Mouse (Mus musculus): ENCODE measurements around the gene Arfgap1.

Arfgap1 gene

GRCm38 (mm10) chr2:180967010-180967763, at the start of gene Arfgap1:
Arfgap1 (plus strand) TSS chr2:180967225.
- TF ChIP-seq GATA4 (IDR thresholded peaks at IDR 0.05; ENCODE audit: insufficient replicate concordance, low read length), result peak; percentile 67; the same call in 1 of the 2 replicates

- no peak for TF ChIP-seq GATA4 (IDR thresholded peaks at IDR 0.05; ENCODE audit: insufficient replicate concordance, low read length)
Measured at GRCm38 (mm10) chr2:180919913-180920809, 46.9 kb upstream of the Arfgap1 start.

- TF ChIP-seq GATA4 (IDR thresholded peaks at IDR 0.05; ENCODE audit: insufficient replicate concordance, low read length), result no peak
Measured at GRCm38 (mm10) chr2:180920810-180921400, 46.1 kb upstream of the Arfgap1 start, which contains the start of gene Ythdf1. Ythdf1 (minus strand) TSS chr2:180920949.

- no peak for TF ChIP-seq GATA4 (IDR thresholded peaks at IDR 0.05; ENCODE audit: insufficient replicate concordance, low read length)
Measured at GRCm38 (mm10) chr2:180922739-180923138, 44.3 kb upstream of the Arfgap1 start.

- no peak for TF ChIP-seq GATA4 (IDR thresholded peaks at IDR 0.05; ENCODE audit: insufficient replicate concordance, low read length)
Measured at GRCm38 (mm10) chr2:180925176-180925575, 41.8 kb upstream of the Arfgap1 start.

- no peak for TF ChIP-seq GATA4 (IDR thresholded peaks at IDR 0.05; ENCODE audit: insufficient replicate concordance, low read length)
Measured at GRCm38 (mm10) chr2:180928723-180929122, 38.3 kb upstream of the Arfgap1 start, which contains the start of gene Birc7. Birc7 (plus strand) TSS chr2:180929023.

GRCm38 (mm10) chr2:180932418-180932817, 34.6 kb upstream of the Arfgap1 start:
- no peak for TF ChIP-seq GATA4 (IDR thresholded peaks at IDR 0.05; ENCODE audit: insufficient replicate concordance, low read length)

GRCm38 (mm10) chr2:180940187-180940586, 26.8 kb upstream of the Arfgap1 start:
- TF ChIP-seq GATA4 (IDR thresholded peaks at IDR 0.05; ENCODE audit: insufficient replicate concordance, low read length), result no peak

GRCm38 (mm10) chr2:180941869-180942268, 25.2 kb upstream of the Arfgap1 start:
- TF ChIP-seq GATA4 (IDR thresholded peaks at IDR 0.05; ENCODE audit: insufficient replicate concordance, low read length), result no peak

- TF ChIP-seq GATA4 (IDR thresholded peaks at IDR 0.05; ENCODE audit: insufficient replicate concordance, low read length), result no peak
Measured at GRCm38 (mm10) chr2:180949947-180950346, 17.1 kb upstream of the Arfgap1 start.

GRCm38 (mm10) chr2:180952731-180953171, 14.3 kb upstream of the Arfgap1 start:
- no peak for TF ChIP-seq GATA4 (IDR thresholded peaks at IDR 0.05; ENCODE audit: insufficient replicate concordance, low read length)

GRCm38 (mm10) chr2:180953638-180954037, 13.4 kb upstream of the Arfgap1 start:
- TF ChIP-seq GATA4 (IDR thresholded peaks at IDR 0.05; ENCODE audit: insufficient replicate concordance, low read length), result no peak

GRCm38 (mm10) chr2:180954061-180955047, 12.7 kb upstream of the Arfgap1 start, which contains the start of gene Nkain4:
Nkain4 (minus strand) TSS chr2:180954699.
- no peak for TF ChIP-seq GATA4 (IDR thresholded peaks at IDR 0.05; ENCODE audit: insufficient replicate concordance, low read length)

GRCm38 (mm10) chr2:180959605-180960004, 7.4 kb upstream of the Arfgap1 start:
- TF ChIP-seq GATA4 (IDR thresholded peaks at IDR 0.05; ENCODE audit: insufficient replicate concordance, low read length), result no peak

Data from liver, adult (tissue).